Mouse (Mus musculus): Measurements from ENCODE around the gene Slc29a2.

GRCm38 (mm10) chr19:5073028-5073427 is 49.4 kb downstream of the Slc29a2 start:
- TF ChIP-seq CTCF (IDR thresholded peaks at IDR 0.05; ENCODE audit: low read depth, low read length) (peak; percentile 59), POLR2A (IDR thresholded peaks at IDR 0.05; ENCODE audit: extremely low read depth, insufficient read depth, low read length) (no peak)

Measured in liver, adult 2 months (tissue).